Mouse (Mus musculus): ENCODE results near the gene Gmpr2. TPM values are rescaled to one million over a fixed set of nuclear protein-coding genes. Genes with fewer than 3 reads are reported as not detected.

Gmpr2 gene
- total RNA-seq, 4 experiments from 2014 or later, result 1.6 to 2.4 (median 1.8) TPM

GRCm38 (mm10) chr14:55677615-55678014 is 5.9 kb downstream of the Gmpr2 start:
- no peak for DNase-seq (ENCODE audit: low spot score in 2 of 2)

- peak; percentile 79 to 87 for DNase-seq (ENCODE audit: low spot score in 2 of 2)
These were observed 9.7 kb downstream of the Gmpr2 start, which contains the start of gene Tinf2 for GRCm38 (mm10) chr14:55681160-55682117. TSS of gene Tinf2 (minus strand) at chr14:55681820.

GRCm38 (mm10) chr14:55682118-55682493 is 10.4 kb downstream of the Gmpr2 start:
- no peak for DNase-seq (ENCODE audit: low spot score in 2 of 2)

GRCm38 (mm10) chr14:55689433-55689832 is 17.7 kb downstream of the Gmpr2 start:
- DNase-seq (ENCODE audit: low spot score in 2 of 2), result no peak

GRCm38 (mm10) chr14:55697226-55697625 is 25.5 kb downstream of the Gmpr2 start:
- no peak for DNase-seq (ENCODE audit: low spot score in 2 of 2)

GRCm38 (mm10) chr14:55701131-55701530 is 29.4 kb downstream of the Gmpr2 start:
- no peak for DNase-seq (ENCODE audit: low spot score in 2 of 2)

- DNase-seq (ENCODE audit: low spot score in 2 of 2), result no peak
These were observed 31.0 kb downstream of the Gmpr2 start for GRCm38 (mm10) chr14:55702761-55703160.

GRCm38 (mm10) chr14:55706051-55706600 is 34.4 kb downstream of the Gmpr2 start:
- no peak for DNase-seq (ENCODE audit: low spot score in 2 of 2)

GRCm38 (mm10) chr14:55707397-55707796 is 35.7 kb downstream of the Gmpr2 start:
- no peak for DNase-seq (ENCODE audit: low spot score in 2 of 2)

GRCm38 (mm10) chr14:55709509-55709908 is 37.8 kb downstream of the Gmpr2 start:
- DNase-seq (ENCODE audit: low spot score in 2 of 2), result no peak

- DNase-seq (ENCODE audit: low spot score in 2 of 2), result no peak
These were observed 40.0 kb downstream of the Gmpr2 start for GRCm38 (mm10) chr14:55711786-55712185.

- no peak for DNase-seq (ENCODE audit: low spot score in 2 of 2)
These were observed 41.4 kb downstream of the Gmpr2 start for GRCm38 (mm10) chr14:55713007-55713728.

GRCm38 (mm10) chr14:55713729-55714122 is 42.0 kb downstream of the Gmpr2 start, which contains the start of gene Tgm1:
TSS of gene Tgm1 (minus strand) at chr14:55713926.
- DNase-seq (ENCODE audit: low spot score in 2 of 2), result no peak

GRCm38 (mm10) chr14:55714893-55715292 is 43.2 kb downstream of the Gmpr2 start:
- no peak for DNase-seq (ENCODE audit: low spot score in 2 of 2)

GRCm38 (mm10) chr14:55716271-55716670 is 44.5 kb downstream of the Gmpr2 start:
- no peak for DNase-seq (ENCODE audit: low spot score in 2 of 2)

- DNase-seq (ENCODE audit: low spot score in 2 of 2), result no peak
These were observed 45.1 kb downstream of the Gmpr2 start for GRCm38 (mm10) chr14:55716884-55717283.

GRCm38 (mm10) chr14:55719737-55720136 is 48.0 kb downstream of the Gmpr2 start:
- no peak for DNase-seq (ENCODE audit: low spot score in 2 of 2)

- DNase-seq (ENCODE audit: low spot score in 2 of 2), result no peak
These were observed 48.9 kb downstream of the Gmpr2 start for GRCm38 (mm10) chr14:55720666-55721065.

- no peak for DNase-seq (ENCODE audit: low spot score in 2 of 2)
These were observed 49.3 kb downstream of the Gmpr2 start for GRCm38 (mm10) chr14:55721076-55721475.

- peak; percentile 87 to 91 for DNase-seq (ENCODE audit: low spot score in 2 of 2)
These were observed 50.1 kb downstream of the Gmpr2 start, which contains the start of gene Rabggta for GRCm38 (mm10) chr14:55721700-55722437. TSS of gene Rabggta (minus strand) at chr14:55722263.

GRCm38 (mm10) chr14:55722438-55722945 is 50.8 kb downstream of the Gmpr2 start:
- no peak for DNase-seq (ENCODE audit: low spot score in 2 of 2)
